Mouse (Mus musculus): ENCODE results near the gene B2m.

B2m gene

DNA sequence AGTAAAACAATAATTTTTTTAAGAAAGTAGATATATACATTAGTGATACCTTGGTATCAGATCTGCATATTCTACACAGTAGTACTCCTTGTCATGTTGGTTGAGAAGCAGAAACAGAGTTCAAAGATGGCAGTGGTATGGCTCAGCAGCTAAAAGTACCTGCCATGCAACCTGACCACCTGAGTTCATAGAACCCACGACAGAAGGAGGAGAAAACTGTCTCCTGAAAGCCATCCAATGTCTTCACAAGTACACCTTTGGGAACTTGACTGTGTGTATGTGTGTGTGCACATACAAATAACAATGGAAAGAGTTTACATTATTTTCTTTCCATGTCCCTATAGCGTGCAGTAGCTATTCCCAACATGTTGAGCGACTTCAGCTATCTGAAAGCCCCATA, 2.2 kb downstream of the B2m start:
- no peak for DNase-seq (ENCODE audit: low spot score in 2 of 2)

- no peak for DNase-seq (ENCODE audit: low spot score in 2 of 2)
Measured at GRCm38 (mm10) chr2:122151221-122151620, 3.7 kb downstream of the B2m start.

DNA sequence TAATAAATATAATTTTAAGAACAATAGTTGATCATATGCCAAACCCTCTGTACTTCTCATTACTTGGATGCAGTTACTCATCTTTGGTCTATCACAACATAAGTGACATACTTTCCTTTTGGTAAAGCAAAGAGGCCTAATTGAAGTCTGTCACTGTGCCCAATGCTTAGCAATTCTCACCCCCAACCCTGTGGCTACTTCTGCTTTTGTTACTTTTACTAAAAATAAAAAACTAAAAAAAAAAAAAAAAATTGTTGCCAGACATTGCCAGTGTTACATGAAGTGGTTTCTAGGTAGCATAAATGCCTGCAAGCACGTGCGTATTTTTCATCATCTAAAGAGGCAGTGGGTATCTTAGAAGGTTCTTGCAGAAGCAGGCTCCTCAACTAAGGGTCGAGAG, 5.4 kb downstream of the B2m start:
- no peak for DNase-seq (ENCODE audit: low spot score in 2 of 2)

GRCm38 (mm10) chr2:122153681-122154365, 6.3 kb downstream of the B2m start:
- no peak for DNase-seq (ENCODE audit: low spot score in 2 of 2)

DNA sequence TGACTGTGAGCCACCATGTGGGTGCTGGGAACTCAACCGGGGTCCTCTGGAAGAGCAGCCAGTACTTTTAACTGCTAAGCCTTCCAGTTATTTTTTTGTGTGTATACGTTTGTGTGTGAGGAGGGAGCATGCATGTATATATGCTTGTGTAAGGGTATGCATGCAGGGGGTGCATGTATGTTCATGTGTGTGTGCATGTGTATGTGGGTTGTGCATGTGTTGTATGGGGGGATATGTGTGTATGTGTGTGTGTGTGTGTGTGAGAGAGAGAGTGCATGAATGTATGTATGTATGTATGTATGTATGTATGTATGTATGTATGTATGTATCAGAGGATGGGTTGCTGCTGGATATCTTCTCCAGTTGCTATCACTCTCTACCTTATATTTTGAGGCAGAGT, 7.0 kb downstream of the B2m start:
- DNase-seq (ENCODE audit: low spot score in 2 of 2), result no peak

DNA sequence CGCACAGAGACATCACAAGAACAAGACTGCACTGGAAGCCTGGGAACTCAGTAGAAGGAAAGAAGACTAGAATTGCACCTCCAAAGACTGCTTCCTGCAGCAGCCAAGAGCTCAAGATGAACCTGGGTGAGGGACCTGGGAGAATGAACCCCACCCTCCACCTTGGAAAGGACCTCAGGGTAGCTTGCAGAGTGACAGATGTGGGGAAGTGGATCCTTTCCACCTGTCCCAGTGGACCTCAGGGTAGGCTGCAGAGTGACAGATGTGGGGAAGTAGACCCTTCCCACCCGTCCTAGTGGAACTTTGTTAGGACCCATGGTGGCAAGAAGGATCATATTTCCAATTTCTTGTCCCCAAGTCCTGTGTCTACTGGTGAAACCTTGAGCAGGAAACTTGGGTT, 7.8 kb downstream of the B2m start:
- no peak for DNase-seq (ENCODE audit: low spot score in 2 of 2)

GRCm38 (mm10) chr2:122156051-122156700, 8.7 kb downstream of the B2m start:
- no peak for DNase-seq (ENCODE audit: low spot score in 2 of 2)

DNA sequence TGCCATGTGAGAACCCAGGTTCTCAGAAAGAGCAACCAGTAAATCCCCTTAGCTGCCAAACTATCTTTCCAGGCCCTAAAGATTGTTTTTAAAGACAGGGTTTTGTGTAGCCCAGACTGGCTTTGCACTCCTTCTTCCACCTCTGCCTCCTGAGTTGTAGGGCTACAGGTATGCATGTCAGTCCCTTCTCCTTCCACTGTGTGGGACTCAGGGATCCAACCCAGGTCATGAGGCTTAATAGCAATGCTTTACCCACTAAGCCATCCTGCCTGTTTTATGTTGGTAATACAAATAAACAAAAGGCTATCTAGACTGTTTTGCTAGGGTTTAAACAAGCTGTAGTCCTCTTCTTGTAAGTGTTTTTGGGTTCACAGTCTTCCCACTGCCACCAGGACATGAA, 10.1 kb downstream of the B2m start:
- no peak for DNase-seq (ENCODE audit: low spot score in 2 of 2)

- no peak for DNase-seq (ENCODE audit: low spot score in 2 of 2)
Measured at GRCm38 (mm10) chr2:122158362-122158802, 10.9 kb downstream of the B2m start.

DNA sequence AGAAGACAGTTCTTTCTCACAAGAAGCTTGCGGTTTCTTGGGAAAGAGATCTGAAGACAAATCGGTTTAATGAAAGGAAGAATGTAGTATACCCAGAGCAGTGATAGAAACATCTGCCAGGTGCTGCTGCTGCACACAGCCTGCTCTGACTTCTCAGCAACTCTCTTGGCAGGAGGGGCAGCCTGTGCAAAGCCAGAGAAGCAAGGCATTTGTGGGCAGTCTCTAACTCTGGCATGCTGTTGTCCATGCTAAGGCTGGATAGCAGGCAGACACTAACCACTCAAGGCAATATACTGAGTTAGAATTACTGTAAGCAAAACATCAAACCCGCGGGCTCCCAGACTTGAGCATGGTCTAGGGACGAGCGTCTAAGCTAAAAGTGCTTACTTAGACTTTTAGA, 12.2 kb downstream of the B2m start:
- no peak for DNase-seq (ENCODE audit: low spot score in 2 of 2)

DNA sequence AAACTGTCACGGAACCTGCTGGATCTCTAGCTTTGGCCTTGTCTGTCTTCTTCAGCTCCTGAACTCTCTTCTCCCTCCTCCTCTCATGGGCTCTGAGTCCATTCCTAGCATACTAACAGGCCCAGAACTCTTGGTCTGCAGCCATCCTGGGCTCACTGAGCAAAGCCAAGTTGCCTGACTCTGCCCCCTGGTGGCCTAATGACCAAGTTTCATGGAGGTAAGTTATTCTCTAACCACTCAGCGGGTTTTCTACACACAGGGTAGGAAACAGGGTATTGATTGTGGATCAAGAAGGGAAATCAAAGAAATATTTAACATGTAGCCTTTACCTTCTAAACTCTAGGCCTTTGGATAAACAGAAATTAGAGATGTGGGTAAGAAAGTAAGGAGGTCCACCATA, 13.2 kb downstream of the B2m start, which contains the start of gene Trim69:
Gene Trim69, plus strand, starts transcription at position 21 of the 400 bp plus-strand sequence.
- DNase-seq (ENCODE audit: low spot score in 2 of 2), result peak; percentile 70 to 88

- DNase-seq (ENCODE audit: low spot score in 2 of 2), result no peak
Measured at GRCm38 (mm10) chr2:122161542-122161941, 14.1 kb downstream of the B2m start.

DNA sequence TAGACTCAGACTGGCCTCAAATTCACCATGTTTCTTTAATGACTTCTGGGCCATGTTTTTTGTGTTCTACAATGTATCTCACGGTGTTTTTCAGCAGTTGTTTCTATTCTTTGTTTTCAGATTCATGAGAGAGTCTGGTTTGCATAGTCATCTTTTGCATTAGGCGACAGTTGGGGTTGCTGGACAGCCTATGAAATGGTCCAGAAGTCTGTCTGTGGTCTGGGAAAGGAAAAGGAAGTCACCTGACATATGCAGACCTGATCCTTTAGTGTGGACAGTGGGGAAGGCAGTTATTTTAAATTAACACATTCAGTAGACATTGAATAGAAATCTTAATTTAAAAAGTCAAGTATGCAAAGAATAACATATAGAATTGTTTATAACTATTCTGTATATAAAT, 15.0 kb downstream of the B2m start:
- DNase-seq (ENCODE audit: low spot score in 2 of 2), result no peak

GRCm38 (mm10) chr2:122163430-122164195, 16.1 kb downstream of the B2m start:
- DNase-seq (ENCODE audit: low spot score in 2 of 2), result no peak

GRCm38 (mm10) chr2:122164293-122164692, 16.8 kb downstream of the B2m start:
- no peak for DNase-seq (ENCODE audit: low spot score in 2 of 2)

DNA sequence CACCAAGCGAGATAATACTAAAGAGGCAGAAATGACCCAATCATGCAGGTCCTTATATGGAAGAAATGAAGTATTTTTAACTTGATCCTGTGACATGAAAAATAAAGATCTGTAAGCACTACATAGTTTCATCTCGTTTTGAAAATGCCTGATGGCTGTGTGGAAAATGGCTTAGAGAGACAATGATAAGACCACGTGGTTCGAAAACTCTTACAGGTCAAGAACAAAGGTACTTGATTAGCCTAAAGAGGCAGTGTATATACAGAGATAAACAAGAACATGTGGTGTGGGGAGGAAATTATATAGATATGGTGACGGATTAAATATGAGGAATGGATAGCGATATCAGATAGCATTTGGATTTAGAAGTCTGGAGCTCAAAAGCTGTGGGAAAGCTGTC, 23.8 kb downstream of the B2m start:
- no peak for DNase-seq (ENCODE audit: low spot score in 2 of 2)

DNA sequence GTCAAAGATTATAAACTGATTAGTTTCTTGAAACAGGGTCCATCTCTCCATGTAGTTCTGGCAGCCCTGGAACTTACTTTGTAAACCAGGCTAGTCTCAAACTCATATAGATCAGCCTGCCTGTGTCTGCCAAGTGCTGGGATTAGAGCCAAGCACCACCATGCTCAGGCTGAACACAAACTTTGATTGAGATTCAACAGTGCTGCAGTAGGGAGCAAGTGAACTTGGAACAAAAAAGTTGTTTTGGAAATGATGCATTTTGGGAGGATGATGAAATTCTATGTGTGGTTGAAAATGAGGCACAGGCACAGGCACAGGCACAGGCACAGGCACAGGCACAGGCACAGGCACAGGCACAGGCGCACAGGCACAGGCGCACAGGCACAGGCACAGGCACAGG, 24.7 kb downstream of the B2m start:
- DNase-seq (ENCODE audit: low spot score in 2 of 2), result no peak

DNA sequence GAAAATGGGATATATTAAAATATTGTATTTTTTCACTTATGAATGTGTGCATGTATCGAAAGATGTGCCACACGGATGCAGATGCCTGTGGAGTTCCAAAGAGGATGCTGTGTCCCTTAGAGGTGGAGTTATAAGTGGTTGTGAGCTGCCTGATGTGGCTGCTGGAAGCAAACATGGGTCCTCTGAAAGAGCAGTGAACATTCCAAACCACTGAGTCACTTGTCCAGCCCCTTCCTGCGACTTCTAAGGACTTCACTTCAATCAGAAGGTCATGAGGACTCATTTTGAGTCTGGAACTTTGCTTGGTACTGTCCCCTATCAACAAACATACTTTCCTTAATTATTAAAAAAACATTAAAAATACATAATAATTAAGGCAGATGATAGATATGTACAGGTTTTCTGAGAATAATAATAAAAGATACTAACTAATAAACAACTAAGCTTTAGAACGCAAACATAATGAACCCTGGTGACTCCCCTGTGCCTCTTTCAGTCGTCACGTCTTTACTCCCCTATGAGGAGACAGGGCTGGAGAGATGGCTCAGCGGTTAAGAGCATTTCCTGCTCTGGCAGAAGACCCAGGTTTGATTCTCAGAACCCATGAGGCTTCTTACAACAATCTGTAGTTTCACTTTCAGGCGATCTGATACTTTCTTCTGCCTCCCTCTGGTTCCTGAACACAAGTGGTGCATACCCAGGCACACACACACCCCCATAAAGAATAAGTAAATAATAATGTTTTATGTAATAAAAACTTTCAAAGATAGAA, 32.8 kb downstream of the B2m start:
- DNase-seq (ENCODE audit: low spot score in 2 of 2), result no peak

- no peak for DNase-seq (ENCODE audit: low spot score in 2 of 2)
Measured at GRCm38 (mm10) chr2:122185086-122185485, 37.6 kb downstream of the B2m start.

DNA sequence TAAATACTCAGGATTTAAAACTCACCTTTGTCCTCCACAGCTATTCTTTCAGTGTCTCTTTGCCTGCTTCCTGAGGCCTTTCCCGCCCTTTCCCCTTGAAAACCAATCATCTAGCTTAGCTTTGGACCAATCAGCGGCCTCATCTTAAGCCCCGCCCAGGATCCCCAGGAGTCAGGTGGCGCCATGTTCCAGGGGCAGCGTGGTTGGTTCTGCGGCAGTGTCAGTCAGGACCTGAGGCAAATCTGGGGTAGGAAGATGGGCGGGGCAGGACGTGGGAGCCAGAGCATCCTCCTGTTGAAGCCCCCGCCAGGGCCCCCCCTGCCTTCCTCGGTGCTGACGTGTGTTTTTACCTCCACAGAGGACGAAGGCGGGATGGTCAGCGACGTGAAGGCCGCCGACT, 38.6 kb downstream of the B2m start, which contains the start of the genes Patl2 and Terb2:
Gene Patl2, minus strand, starts transcription at position 84 of the 400 bp plus-strand sequence.
Gene Terb2, plus strand, starts transcription at position 167 of the 400 bp plus-strand sequence.
- no peak for DNase-seq (ENCODE audit: low spot score in 2 of 2)

DNA sequence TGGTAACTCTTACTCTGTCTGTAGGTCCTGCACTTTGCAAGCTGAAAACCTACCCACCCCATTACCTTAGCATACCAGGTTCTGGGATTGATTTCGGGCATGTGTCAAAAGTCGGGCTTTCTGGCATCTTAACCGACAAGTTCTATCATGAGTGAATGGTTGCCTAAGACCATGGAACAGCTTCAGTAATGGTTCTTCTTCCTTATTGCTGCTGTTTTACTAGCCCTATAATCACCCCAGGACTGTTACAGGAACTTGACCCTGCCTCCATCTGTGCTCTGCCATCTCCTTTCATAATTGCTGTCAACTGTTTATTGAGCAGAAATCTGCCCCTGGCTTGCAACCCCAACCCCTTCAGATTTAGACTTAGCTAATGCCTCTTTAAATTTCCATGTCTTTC, 39.3 kb downstream of the B2m start:
- no peak for DNase-seq (ENCODE audit: low spot score in 2 of 2)

DNA sequence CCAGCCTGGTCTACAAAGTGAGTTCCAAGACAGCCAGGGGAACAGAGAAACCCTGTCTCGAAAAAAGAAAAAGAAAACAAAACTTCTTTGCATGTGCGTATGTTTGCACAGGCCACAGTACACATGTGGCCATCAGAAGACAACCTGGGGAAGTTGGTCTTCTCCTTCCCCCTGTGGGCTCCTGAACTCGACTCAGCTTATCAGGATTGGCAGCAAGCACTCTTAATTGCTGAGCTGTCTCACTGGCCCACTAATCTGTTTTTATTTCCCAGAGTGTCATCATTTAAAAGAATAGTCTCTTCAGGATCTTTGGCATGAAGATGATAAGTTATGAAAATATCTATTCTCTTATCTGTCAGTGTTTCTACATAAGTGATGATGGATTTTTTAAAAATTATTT, 44.4 kb downstream of the B2m start:
- DNase-seq (ENCODE audit: low spot score in 2 of 2), result no peak
